Comparison of ENCODE assay signal across 10 mouse cellular contexts in genomic region chr5:51591537-51592154, GRCm38 (mm10). TPM values are rescaled to one million over a fixed set of nuclear protein-coding genes. Genes with fewer than 3 reads are reported as not detected.
DNase-seq lines count a peak whose midpoint lies in the region; ATAC-seq and TF ChIP-seq lines count a peak whose summit lies in the region.
"Had no signal": no experiment of that assay in that cellular context is flagged by ENCODE, and none has a peak within 500 bp of the region (broad histone marks: within the 10 kb centered on the region; RNA-seq: fewer than 3 reads in every experiment).

No protein-coding gene starts in this region.

- CTCF ChIA-PET in Patski (lab: Charles Lee), result interaction anchor here (1.8 kb wide), 1 partner anchor 39 kb away, joined by 3 read pairs; no protein-coding TSS in a partner anchor

- H3K9me3 ChIP-seq in embryonic facial prominence, embryonic 14.5 days (ENCODE audit: control insufficient read depth, low read length), result no peaks in the 10 kb centered on the region
- no peaks in the 10 kb centered on the region for H3K9me3 ChIP-seq in intestine, postnatal 0 days (ENCODE audit: control insufficient read depth)
- H3K9me3 ChIP-seq in liver, embryonic 15.5 days (replicated peaks), result no peaks in the 10 kb centered on the region
- H3K9me3 ChIP-seq: embryonic facial prominence, embryonic 15.5 days had no signal

- WGBS in embryonic facial prominence, embryonic 14.5 days, result 20% methylated on average over 11 of the region's 11 CpGs
- 15% methylated on average over 11 of the region's 11 CpGs for WGBS in intestine, postnatal 0 days
- WGBS in liver, embryonic 15.5 days (ENCODE audit: insufficient replicate concordance), result 37% methylated on average over 11 of the region's 11 CpGs

- H3K4me3 ChIP-seq in embryonic facial prominence, embryonic 14.5 days (ENCODE audit: low read depth, low read length), result no peak overlapping the region
- no peak overlapping the region for H3K4me3 ChIP-seq in intestine, postnatal 0 days (ENCODE audit: low read depth, low read length)
- H3K4me3 ChIP-seq in liver, embryonic 15.5 days (replicated peaks), result no peak overlapping the region
- H3K4me3 ChIP-seq: embryonic facial prominence, embryonic 15.5 days had no signal

- peak; percentile 41 for ATAC-seq in Patski
- ATAC-seq in embryonic facial prominence, embryonic 14.5 days (ENCODE audit: low read depth), result 0 out of 2 replicates have a peak, but pooled peaks have one; percentile 37
- peak; percentile 98 for ATAC-seq in intestine, postnatal 0 days
- no peak for ATAC-seq in liver, embryonic 15.5 days (ENCODE audit: insufficient read depth)

- no peak overlapping the region for H3K9ac ChIP-seq in embryonic facial prominence, embryonic 14.5 days (ENCODE audit: low read depth, low read length)
- H3K9ac ChIP-seq in intestine, postnatal 0 days (ENCODE audit: low read depth, low read length), result no peak overlapping the region
- H3K9ac ChIP-seq in liver, embryonic 15.5 days, result no peak overlapping the region
- H3K9ac ChIP-seq: embryonic facial prominence, embryonic 15.5 days had no signal

- in situ Hi-C loops in Patski (cut with MboI; ENCODE audit: low pct_unique_long_range_greater_than_20kb), result loop anchor here (10.0 kb wide), 1 partner anchor 473 kb away; no protein-coding TSS in a partner anchor

- no peak for DNase-seq in Patski (ENCODE audit: low read depth, low spot score)
- peak; percentile 50 for DNase-seq in embryonic facial prominence, embryonic 14.5 days (ENCODE audit: low spot score)
- DNase-seq in spleen, postnatal 14 days (ENCODE audit: low spot score in 2 of 2), result no peak
- no peak for DNase-seq in T-cell, adult 2 months (ENCODE audit: low spot score)
- DNase-seq in ovary, postnatal 36 days (ENCODE audit: low spot score), result no peak
- no peak for DNase-seq in left cerebral cortex, postnatal 14 days (ENCODE audit: low spot score in 2 of 2)

- POLR2A ChIA-PET in Patski (lab: Charles Lee), result interaction anchor here (0.6 kb wide), 1 partner anchor 40 kb away, joined by 3 read pairs; no protein-coding TSS in a partner anchor

- intact Hi-C loops in left cerebral cortex, postnatal 14 days (cut with DNase I), result no loop called here

- H3K27me3 ChIP-seq in Patski, result no peaks in the 10 kb centered on the region
- H3K27me3 ChIP-seq in embryonic facial prominence, embryonic 14.5 days (replicated peaks; ENCODE audit: control insufficient read depth, insufficient read depth, low read length), result no peaks in the 10 kb centered on the region
- H3K27me3 ChIP-seq in intestine, postnatal 0 days (replicated peaks; ENCODE audit: control insufficient read depth, insufficient read depth, low read length), result no peaks in the 10 kb centered on the region
- no peaks in the 10 kb centered on the region for H3K27me3 ChIP-seq in liver, embryonic 15.5 days
- H3K27me3 ChIP-seq: embryonic facial prominence, embryonic 15.5 days had no signal

- H3K27ac ChIP-seq in embryonic facial prominence, embryonic 14.5 days (replicated peaks; ENCODE audit: low read depth, low read length), result no peak overlapping the region
- H3K27ac ChIP-seq in intestine, postnatal 0 days (ENCODE audit: low read depth, low read length), result peak overlapping the region; percentile 17; the same call in 1 of the 2 replicates
- H3K27ac ChIP-seq in liver, embryonic 15.5 days (replicated peaks), result no peak overlapping the region
- H3K27ac ChIP-seq: embryonic facial prominence, embryonic 15.5 days had no signal

- H3K4me1 ChIP-seq in embryonic facial prominence, embryonic 14.5 days (ENCODE audit: control insufficient read depth, insufficient read depth, low read length), result peaks cover 7% of the 10 kb centered on the region
- H3K4me1 ChIP-seq in intestine, postnatal 0 days (replicated peaks; ENCODE audit: control insufficient read depth, insufficient read depth, low read length), result no peaks in the 10 kb centered on the region
- H3K4me1 ChIP-seq in liver, embryonic 15.5 days (replicated peaks), result no peaks in the 10 kb centered on the region

- no peak for TF ChIP-seq CTCF in Patski (IDR thresholded peaks at IDR 0.05)
- peak; percentile 23; the same call in 1 of the 2 replicates for TF ChIP-seq CTCF in intestine, postnatal 0 days (IDR thresholded peaks at IDR 0.05; ENCODE audit: low read depth)

- no peak overlapping the region for H3K4me2 ChIP-seq in embryonic facial prominence, embryonic 14.5 days (ENCODE audit: low read depth, low read length)
- H3K4me2 ChIP-seq in intestine, postnatal 0 days (replicated peaks; ENCODE audit: low read depth), result peak overlapping the region; percentile 30; the same call in 1 of the 2 replicates
- peak overlapping the region; percentile 20; the same call in 1 of the 2 replicates for H3K4me2 ChIP-seq in liver, embryonic 15.5 days
- H3K4me2 ChIP-seq: embryonic facial prominence, embryonic 15.5 days had no signal

- H3K36me3 ChIP-seq in embryonic facial prominence, embryonic 14.5 days (ENCODE audit: control insufficient read depth, insufficient read depth, low read length), result no peaks in the 10 kb centered on the region
- H3K36me3 ChIP-seq in intestine, postnatal 0 days (ENCODE audit: control insufficient read depth, insufficient read depth), result no peaks in the 10 kb centered on the region
- H3K36me3 ChIP-seq in liver, embryonic 15.5 days (replicated peaks), result no peaks in the 10 kb centered on the region
- H3K36me3 ChIP-seq: embryonic facial prominence, embryonic 15.5 days; G1E had no signal

RNA-seq across cellular contexts. Expression of gene Ppargc1a, which starts 24.1 kb away (rescaled TPM):
- polyA plus RNA-seq in Patski (2021), result 97.9 TPM
- 4.6 and 4.9 TPM in 2 replicates for polyA plus RNA-seq in embryonic facial prominence, embryonic 14.5 days (2014; fragmentation: Nextera tagmentation; extraction: Ambion mirVana)
- polyA plus RNA-seq in intestine, postnatal 0 days (2015; fragmentation: Nextera tagmentation; extraction: Ambion mirVana), result 8.1 and 8.3 TPM in 2 replicates
- 2.7 and 3.1 TPM in 2 replicates for polyA plus RNA-seq in liver, embryonic 15.5 days (2015; fragmentation: Nextera tagmentation; extraction: Ambion mirVana)
- total RNA-seq in left cerebral cortex, postnatal 14 days (2021), result 10 to 100 TPM; 45.7 to 48.2 TPM
- polyA plus RNA-seq: G1E had no signal

Comparison
In these comparisons a context has a peak if more than half of its experiments do, and no peak if none do; other contexts are left out.
1. RNA of gene Ppargc1a, which starts 24.1 kb away (polyA plus RNA-seq): 97.9 TPM in Patski (single experiment); 8.1 to 8.3 TPM in intestine, postnatal 0 days, 4.6 to 4.9 TPM in embryonic facial prominence, embryonic 14.5 days and 2.7 to 3.1 TPM in liver, embryonic 15.5 days; every median in the first group is over 10 times any median in the second.